Mouse (Mus musculus): ENCODE results near the gene Mnat1. TPM values are rescaled to one million over a fixed set of nuclear protein-coding genes. Genes with fewer than 3 reads are reported as not detected.

Gene Mnat1
- total and polyA plus RNA-seq, 3 experiments = 29.4 to 36.9 TPM; not detected in 1

DNA sequence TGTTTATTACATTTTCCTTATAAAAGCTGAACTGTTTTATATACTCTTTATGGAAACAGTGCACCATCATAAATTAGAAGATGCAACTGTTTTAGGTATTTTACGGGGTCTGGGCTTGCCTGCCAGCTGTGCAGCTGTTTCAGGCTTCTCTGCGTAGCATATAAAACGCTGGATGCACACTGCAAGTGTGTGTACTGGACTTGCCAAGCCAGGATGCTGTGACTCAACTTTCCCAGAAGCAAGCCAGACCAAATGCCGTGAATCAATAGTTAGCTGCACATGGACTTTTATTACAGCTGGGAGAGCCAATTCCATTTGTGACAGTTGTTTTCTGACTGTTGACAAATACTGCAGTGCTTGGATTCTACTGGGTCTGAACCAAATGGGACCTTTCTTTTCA lies 146.4 kb downstream of the Mnat1 start:
- Histone ChIP-seq H3K27ac (ENCODE audit: control insufficient read depth, low read depth, low read length) (no peak overlapping the region), H3K79me2 (ENCODE audit: control insufficient read depth, insufficient read depth, low read length, poor library complexity) (no peaks in the 10 kb centered on the region), H3K36me3 (ENCODE audit: control insufficient read depth in 1 of 2, insufficient read depth in 2 of 2, low read length in 2 of 2) (no peaks in the 10 kb centered on the region; a peak in 1 of 4 replicates), H3K4me3 (ENCODE audit: control insufficient read depth in 1 of 2, insufficient read depth in 1 of 2, low read depth in 2 of 2, low read length in 2 of 2) (no peak overlapping the region), H3K9ac (ENCODE audit: control insufficient read depth, low read depth, low read length, poor library complexity, severe bottlenecking) (no peak overlapping the region), H3K4me1 (ENCODE audit: control insufficient read depth in 1 of 2, insufficient read depth in 2 of 2, low read length in 2 of 2) (no peaks in the 10 kb centered on the region), H3K27me3 (ENCODE audit: control insufficient read depth in 1 of 2, insufficient read depth in 2 of 2, low read length in 2 of 2) (no peaks in the 10 kb centered on the region), H3K9me3 (replicated peaks; ENCODE audit: insufficient read depth, low read length) (no peaks in the 10 kb centered on the region)
- TF ChIP-seq SIN3A (IDR thresholded peaks at IDR 0.05; ENCODE audit: low read length) = no peak
- TF ChIP-seq UBTF (IDR thresholded peaks at IDR 0.05; ENCODE audit: borderline replicate concordance, insufficient read depth, low read depth, low read length) = no peak
- TF ChIP-seq CHD2 (IDR thresholded peaks at IDR 0.05; ENCODE audit: low read length) = no peak
- no peak for TF ChIP-seq MYC (IDR thresholded peaks at IDR 0.05; ENCODE audit: low read depth, low read length)
- no peak for TF ChIP-seq KAT2A (conservative IDR thresholded peaks at IDR 0.05; ENCODE audit: low read depth, low read length)
- TF ChIP-seq MAZ (IDR thresholded peaks at IDR 0.05; ENCODE audit: low read depth, low read length) = no peak
- no peak for TF ChIP-seq ETS1 (IDR thresholded peaks at IDR 0.05; ENCODE audit: low read depth, low read length)
- TF ChIP-seq TCF12 (IDR thresholded peaks at IDR 0.05; ENCODE audit: low read depth, low read length) = no peak
- no peak for TF ChIP-seq CHD1 (IDR thresholded peaks at IDR 0.05; ENCODE audit: low read depth, low read length)
- TF ChIP-seq RCOR1 (IDR thresholded peaks at IDR 0.05; ENCODE audit: low read depth, low read length) = no peak
- TF ChIP-seq TBP (IDR thresholded peaks at IDR 0.05; ENCODE audit: low read depth, low read length) = no peak
- TF ChIP-seq POLR2AphosphoS2 (IDR thresholded peaks at IDR 0.05; ENCODE audit: low read length) = no peak
- no peak for DNase-seq (ENCODE audit: low read depth, low spot score)

DNA sequence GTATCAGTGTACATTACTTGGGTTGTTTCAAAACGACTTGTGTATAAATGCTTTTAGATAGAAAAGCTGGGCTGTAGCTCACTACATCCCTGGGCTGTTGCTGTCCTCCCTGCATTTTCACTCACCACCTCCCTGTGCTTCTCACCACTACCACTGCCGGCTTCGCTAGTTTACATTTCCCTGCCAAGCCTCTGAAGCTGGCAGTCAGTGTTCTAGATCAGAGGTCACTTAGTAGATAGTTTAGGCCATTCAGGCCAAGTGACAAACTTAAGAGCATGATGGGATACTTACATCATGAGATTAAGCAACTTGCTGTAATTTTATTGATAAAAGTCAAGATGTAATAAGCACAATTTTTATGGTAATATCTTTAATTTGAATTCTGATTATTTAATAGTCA lies 151.4 kb downstream of the Mnat1 start:
- no peaks in the 10 kb centered on the region for H3K9me3 ChIP-seq (replicated peaks; ENCODE audit: insufficient read depth, low read length)
- H3K27me3 ChIP-seq (ENCODE audit: control insufficient read depth in 1 of 2, insufficient read depth in 2 of 2, low read length in 2 of 2) = no peaks in the 10 kb centered on the region
- H3K4me1 ChIP-seq (ENCODE audit: control insufficient read depth in 1 of 2, insufficient read depth in 2 of 2, low read length in 2 of 2) = no peaks in the 10 kb centered on the region
- H3K27ac ChIP-seq (ENCODE audit: control insufficient read depth, low read depth, low read length) = no peak overlapping the region
- no peaks in the 10 kb centered on the region for H3K79me2 ChIP-seq (ENCODE audit: control insufficient read depth, insufficient read depth, low read length, poor library complexity)
- DNase-seq (ENCODE audit: low read depth, low spot score) = no peak
- H3K36me3 ChIP-seq (ENCODE audit: control insufficient read depth in 1 of 2, insufficient read depth in 2 of 2, low read length in 2 of 2) = peaks cover 0 to 6% of the 10 kb centered on the region in 2 experiments; a peak in 2 of 4 replicates
- H3K4me3 ChIP-seq (ENCODE audit: control insufficient read depth in 1 of 2, insufficient read depth in 1 of 2, low read depth in 2 of 2, low read length in 2 of 2) = no peak overlapping the region
- H3K9ac ChIP-seq (ENCODE audit: control insufficient read depth, low read depth, low read length, poor library complexity, severe bottlenecking) = no peak overlapping the region
- TF ChIP-seq POLR2A (IDR thresholded peaks at IDR 0.05; ENCODE audit: control insufficient read depth in 1 of 2, insufficient read depth in 1 of 2, low read depth in 1 of 2, low read length in 2 of 2, poor library complexity in 1 of 2) = no peak
- no peak for TF ChIP-seq EP300 (IDR thresholded peaks at IDR 0.05; ENCODE audit: low read depth in 1 of 2, low read length in 2 of 2)
- TF ChIP-seq POLR2AphosphoS5 (IDR thresholded peaks at IDR 0.05; ENCODE audit: borderline replicate concordance, low read depth, low read length) = no peak
- no peak for TF ChIP-seq USF2 (IDR thresholded peaks at IDR 0.05; ENCODE audit: borderline replicate concordance in 1 of 2, insufficient read depth in 1 of 2, low read depth in 1 of 2, low read length in 2 of 2)
- TF ChIP-seq ZNF384 (IDR thresholded peaks at IDR 0.05; ENCODE audit: low read depth, low read length) = no peak
- TF ChIP-seq MAZ (IDR thresholded peaks at IDR 0.05; ENCODE audit: low read depth, low read length) = no peak
- TF ChIP-seq MAX (IDR thresholded peaks at IDR 0.05; ENCODE audit: low read length) = no peak
- TF ChIP-seq RAD21 (IDR thresholded peaks at IDR 0.05; ENCODE audit: low read depth, low read length) = no peak
- no peak for TF ChIP-seq TBP (IDR thresholded peaks at IDR 0.05; ENCODE audit: low read depth, low read length)
- no peak for TF ChIP-seq RCOR1 (IDR thresholded peaks at IDR 0.05; ENCODE audit: low read depth, low read length)
- TF ChIP-seq MYC (IDR thresholded peaks at IDR 0.05; ENCODE audit: low read depth, low read length) = no peak
- no peak for TF ChIP-seq MYB (IDR thresholded peaks at IDR 0.05; ENCODE audit: low read depth, low read length)
- no peak for TF ChIP-seq TAL1 (IDR thresholded peaks at IDR 0.05; ENCODE audit: low read length)
- no peak for TF ChIP-seq JUND (IDR thresholded peaks at IDR 0.05; ENCODE audit: low read depth, low read length)
- TF ChIP-seq USF1 (IDR thresholded peaks at IDR 0.05; ENCODE audit: low read depth, low read length) = no peak
- TF ChIP-seq UBTF (IDR thresholded peaks at IDR 0.05; ENCODE audit: borderline replicate concordance, insufficient read depth, low read depth, low read length) = no peak
- TF ChIP-seq CHD2 (IDR thresholded peaks at IDR 0.05; ENCODE audit: low read length) = no peak
